Mouse (Mus musculus): ENCODE measurements around the gene Pitpnm1.

Pitpnm1 gene

DNA sequence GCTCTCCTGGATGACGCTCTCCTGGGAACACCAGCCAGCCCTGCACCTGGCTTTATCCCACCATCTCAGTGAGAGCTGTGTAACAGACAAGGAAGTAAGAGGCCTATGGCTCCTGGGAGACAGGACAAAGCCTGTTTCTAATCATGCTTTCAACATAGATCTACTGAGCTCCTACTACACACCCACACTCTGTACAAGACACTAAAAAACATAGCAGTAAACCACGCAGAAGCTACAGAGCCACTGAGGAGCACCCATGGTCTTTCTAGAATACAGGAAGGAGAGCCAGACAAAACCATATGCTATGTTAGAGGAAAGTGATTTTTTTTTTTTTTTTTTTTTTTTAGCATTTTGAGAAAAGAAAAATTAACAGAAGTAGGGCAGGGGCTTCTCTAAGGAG lies 18.6 kb downstream of the Pitpnm1 start:
- 58% methylated on average over 2 of the region's 2 CpGs for WGBS

- WGBS: 92% methylated on average over 6 of the region's 6 CpGs
Observed at GRCm38 (mm10) chr19:4119716-4120487, 20.1 kb downstream of the Pitpnm1 start.

- 85% methylated on average over 2 of the region's 2 CpGs for WGBS
Observed at GRCm38 (mm10) chr19:4120496-4120895, 20.7 kb downstream of the Pitpnm1 start.

DNA sequence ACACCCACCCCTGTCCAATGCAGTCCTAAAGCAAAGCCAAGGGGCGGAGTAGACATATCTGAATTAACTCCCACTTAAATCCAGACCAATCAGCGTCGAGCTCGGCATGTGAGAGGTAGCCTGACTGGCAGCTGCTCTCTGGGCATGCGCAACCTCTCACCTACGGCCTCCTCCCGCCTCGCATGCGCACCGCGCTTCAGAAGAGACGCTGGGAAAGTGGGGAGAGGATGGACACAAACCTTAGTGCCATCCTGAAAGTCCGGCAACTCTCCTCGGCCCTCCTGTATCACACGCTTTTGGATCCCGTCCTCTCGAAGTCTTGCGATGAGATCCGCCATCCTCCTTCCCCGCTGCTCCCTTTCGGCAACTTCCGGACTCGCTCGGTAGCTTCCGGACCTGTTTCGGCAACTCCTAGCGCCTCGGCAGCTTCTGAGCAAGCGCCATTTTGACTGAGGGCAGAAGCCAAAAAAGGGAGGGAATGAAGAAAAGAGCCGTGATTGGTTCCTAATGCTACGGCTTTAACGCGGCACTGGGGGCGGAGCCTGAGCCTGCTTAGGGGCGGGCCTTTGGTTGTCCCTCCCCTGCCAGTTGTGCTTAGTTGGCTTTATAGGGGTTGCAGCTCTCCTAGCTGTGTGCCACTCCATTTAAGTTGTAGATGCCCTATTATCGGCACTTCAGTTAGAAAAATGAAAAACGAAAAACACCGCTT lies 21.5 kb downstream of the Pitpnm1 start:
- 2% methylated on average over 38 of the region's 38 CpGs for WGBS

- 60% methylated on average over 6 of the region's 6 CpGs for WGBS
Observed at GRCm38 (mm10) chr19:4121896-4122295, 22.1 kb downstream of the Pitpnm1 start.

DNA sequence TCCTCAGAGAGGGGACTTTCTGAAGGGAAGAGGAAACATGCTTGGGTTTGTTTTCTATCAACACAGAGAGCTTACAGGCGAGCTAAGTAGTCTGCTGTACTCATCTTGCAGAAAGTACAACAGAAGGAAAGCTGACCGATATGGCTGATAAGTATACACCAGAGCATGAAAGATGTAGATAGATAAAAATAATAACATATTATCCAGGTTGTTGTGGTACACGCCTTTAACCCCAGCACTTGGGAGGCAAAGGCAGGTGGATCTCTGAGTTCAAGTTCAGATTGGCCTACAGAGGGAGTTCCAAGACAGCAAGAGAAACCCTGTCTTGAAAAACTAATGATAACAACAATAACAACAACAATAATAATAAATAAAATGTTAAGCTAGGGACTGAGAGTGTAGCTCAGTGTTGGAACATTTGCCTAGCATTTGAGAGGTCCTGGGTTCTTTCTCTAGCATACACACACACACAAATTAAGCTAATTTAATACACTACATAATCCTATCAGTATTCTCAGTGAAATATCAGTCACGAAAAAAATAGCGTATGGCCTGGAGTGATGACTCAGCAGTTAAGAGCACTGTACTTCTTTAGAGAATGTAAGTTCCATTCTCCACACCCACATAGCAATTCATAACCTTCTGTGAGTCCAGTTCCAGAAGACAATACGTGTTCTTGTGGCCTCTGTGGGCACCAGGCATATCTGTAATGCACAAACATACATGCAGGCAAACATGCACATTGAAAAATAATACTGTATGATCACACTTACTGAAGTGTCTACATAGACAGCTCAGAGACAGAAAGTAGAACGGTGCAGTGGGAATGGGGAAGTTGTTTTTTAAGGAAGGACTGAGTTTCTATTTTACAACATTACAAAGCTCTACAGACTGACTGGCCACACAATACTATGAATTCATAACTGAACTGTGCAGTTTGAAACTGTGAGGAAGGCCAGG lies 22.9 kb downstream of the Pitpnm1 start:
- WGBS: 67% methylated on average over 7 of the region's 7 CpGs

DNA sequence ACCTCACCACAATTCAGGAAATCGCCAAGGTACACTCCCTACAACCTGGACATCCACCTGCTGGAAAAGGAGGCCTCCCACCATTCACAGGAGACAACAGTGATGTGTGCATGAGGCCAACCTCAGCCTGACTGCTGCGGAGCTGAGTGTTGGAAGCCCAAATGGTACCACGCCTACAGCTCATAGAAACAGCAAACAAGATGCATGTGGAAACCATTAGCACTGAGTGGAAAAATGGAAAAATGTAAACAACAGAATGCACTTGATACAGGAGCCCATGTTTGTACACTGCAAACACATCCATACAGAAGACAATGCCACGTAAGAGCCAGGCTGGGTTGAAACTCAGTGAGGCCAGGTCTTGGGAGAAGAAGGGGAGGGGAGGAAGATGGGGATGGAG lies 24.6 kb downstream of the Pitpnm1 start:
- WGBS: 85% methylated on average over 4 of the region's 4 CpGs

- WGBS: 4% methylated on average over 4 of the region's 4 CpGs
Observed at GRCm38 (mm10) chr19:4125268-4125667, 25.5 kb downstream of the Pitpnm1 start.

- under 1% methylated on average over 63 of the region's 64 CpGs for WGBS
Observed at GRCm38 (mm10) chr19:4125741-4126696, 26.2 kb downstream of the Pitpnm1 start, which contains the start of gene Aip. TSS of gene Aip (minus strand) at chr19:4125858.

DNA sequence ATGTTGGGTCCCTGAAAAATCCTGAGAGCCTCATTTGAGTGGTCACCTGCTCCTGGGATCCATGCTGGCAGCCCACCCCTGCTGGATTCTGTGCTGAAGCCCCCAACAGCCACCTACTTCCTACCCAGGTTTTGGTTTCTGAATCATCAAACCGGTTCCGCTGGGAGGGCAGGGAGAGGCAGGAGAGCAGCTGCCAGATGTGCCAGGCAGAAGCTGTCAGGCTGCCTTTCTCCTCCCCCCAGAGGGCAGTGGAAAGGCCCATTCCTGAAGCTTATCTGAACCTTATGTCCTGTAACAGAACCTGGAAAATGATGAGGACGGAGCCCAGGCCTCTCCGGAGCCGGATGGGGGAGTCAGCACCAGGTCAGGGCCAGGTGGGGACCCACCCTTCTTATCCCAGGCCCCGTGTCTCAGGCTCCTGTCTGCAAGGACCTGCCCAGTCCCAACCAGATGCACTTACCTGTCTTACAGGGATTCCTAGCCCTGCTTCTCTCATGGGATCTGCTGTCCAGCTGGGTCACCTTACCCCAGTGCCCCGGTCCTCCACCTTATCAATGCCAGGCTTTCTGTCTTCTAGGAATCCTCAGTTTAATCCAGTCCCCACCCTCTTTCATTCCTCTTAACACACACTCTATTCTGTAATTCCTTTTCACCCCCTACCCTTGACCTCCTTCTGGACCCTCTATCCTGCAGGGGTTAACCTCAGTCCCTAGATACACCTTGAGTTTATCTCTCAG lies 27.1 kb downstream of the Pitpnm1 start:
- WGBS: 63% methylated on average over 7 of the region's 7 CpGs

DNA sequence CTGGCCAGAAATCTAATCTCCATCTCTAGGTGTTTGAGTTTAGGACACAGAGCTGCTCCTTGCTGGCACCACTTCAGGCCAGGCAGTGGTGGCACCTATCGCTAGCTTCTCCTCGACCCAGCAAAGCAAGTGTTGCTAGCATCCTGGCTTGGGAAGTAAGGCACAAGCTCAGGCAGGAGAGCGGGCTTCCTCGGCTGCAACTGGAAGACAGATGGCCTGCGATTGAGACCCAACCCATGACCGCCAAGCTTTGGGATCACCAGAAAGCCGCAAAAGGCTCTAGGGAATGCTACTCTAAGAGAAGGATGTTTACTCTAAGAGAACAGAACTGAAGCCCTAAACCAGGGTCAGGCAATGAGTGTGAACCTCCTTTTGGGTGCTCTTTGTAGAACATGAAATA lies 29.7 kb downstream of the Pitpnm1 start:
- WGBS: 88% methylated on average over 7 of the region's 7 CpGs

GRCm38 (mm10) chr19:4130106-4130505 lies 30.3 kb downstream of the Pitpnm1 start:
- 86% methylated on average over 4 of the region's 4 CpGs for WGBS

DNA sequence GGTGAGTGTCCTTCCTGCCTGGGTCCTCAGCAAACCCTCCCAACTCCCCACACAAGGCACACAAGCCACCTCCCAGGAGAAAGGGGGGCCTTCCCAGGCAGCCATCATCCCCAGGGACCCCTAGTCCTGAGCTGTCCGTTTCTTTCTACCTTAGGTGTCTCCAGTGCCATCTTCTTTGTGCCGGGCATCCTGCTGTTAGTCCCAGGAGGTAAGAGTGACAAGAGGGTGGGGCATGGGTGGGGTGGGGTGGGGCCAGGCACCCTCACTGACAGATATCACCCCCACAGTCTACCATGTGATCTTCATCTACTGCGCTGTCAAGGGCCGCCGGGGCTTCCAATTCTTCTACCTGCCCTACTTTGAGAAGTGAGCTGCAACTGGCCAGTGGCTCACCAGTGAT lies 31.3 kb downstream of the Pitpnm1 start:
- 90% methylated on average over 5 of the region's 5 CpGs for WGBS

- WGBS: 78% methylated on average over 2 of the region's 2 CpGs
Observed at GRCm38 (mm10) chr19:4131768-4132167, 32.0 kb downstream of the Pitpnm1 start.

- 79% methylated on average over 4 of the region's 4 CpGs for WGBS
Observed at GRCm38 (mm10) chr19:4134354-4134753, 34.6 kb downstream of the Pitpnm1 start.

DNA sequence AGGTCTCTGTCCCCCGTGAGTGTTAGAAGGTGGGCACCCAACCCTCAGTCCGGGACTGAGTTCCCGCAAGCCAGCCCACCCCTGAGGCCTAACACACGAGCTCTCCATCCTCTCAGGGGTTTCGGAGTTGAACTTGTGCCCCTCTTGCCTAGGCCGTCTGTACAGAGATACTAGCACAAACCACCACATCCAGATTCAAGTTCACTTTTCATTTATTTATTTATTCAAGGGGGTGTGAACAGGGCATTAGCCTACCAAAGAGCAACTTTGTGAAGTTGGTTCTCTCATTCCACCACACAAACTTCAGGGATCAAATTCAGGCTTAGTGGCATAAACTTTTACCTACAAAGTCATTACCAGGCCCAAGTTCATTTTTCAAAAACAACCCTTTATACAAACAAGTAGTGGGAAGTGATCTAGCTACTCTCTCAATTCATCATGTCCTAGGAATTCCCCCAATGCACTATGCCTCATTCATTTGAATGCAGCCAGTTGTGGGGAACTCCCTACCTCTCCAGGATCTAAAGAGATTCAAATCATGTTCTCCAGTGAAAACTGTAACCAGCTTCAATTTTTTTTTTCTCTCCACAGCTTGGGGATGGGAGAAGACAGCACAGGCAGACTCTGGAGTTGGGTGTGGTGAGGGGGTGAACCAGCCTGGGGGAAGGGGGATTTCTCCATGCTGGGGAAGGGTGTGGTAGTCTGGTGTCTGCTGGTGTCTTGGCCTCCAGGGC lies 35.6 kb downstream of the Pitpnm1 start:
- 85% methylated on average over 6 of the region's 6 CpGs for WGBS

DNA sequence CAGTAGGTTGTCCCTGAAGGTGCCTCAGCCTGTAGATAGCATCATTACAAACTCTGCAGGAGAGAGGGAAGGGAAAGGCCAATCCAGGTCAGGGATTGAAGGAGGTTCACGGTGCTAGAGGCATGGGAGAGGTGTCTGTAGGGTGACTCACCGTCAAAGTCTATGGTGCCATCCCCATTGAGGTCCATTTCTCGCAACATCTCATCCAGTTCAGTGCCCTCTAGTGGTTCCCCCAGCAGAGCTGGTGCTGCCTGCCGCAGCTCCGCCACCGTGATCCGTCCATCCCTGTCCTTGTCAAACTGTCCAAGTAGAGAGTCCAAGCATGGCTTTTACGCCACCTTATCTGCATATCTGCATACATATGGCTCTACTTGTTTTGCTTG lies 36.2 kb downstream of the Pitpnm1 start:
- 37% methylated on average over 8 of the region's 8 CpGs for WGBS

DNA sequence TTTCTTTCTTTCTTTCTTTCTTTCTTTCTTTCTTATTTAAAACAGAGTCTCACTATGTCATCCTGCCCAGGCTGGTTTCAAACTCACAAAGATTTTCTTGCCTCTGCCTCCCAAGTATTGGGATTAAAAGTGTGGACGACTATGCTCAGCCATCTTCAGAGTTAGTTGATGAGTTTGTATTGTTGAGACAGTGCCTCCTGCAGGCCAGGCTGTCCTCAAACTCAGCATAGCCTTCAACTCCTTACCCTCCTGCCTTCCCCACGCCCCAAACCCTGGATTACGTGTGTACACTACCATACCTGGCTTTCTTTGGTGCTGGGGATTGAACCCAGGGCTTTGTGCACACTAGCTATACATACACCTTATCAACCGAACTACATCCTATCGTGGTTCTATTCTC lies 36.7 kb downstream of the Pitpnm1 start:
- 87% methylated on average over 5 of the region's 5 CpGs for WGBS

GRCm38 (mm10) chr19:4137913-4138312 lies 38.1 kb downstream of the Pitpnm1 start:
- WGBS: 82% methylated on average over 5 of the region's 5 CpGs

GRCm38 (mm10) chr19:4139446-4139845 lies 39.6 kb downstream of the Pitpnm1 start, which contains the start of gene Gpr152:
TSS of gene Gpr152 (plus strand) at chr19:4139787.
- WGBS: 91% methylated on average over 2 of the region's 2 CpGs
